Mouse (Mus musculus): ENCODE measurements around the gene Slc39a11. TPM values are rescaled to one million over a fixed set of nuclear protein-coding genes. Genes with fewer than 3 reads are reported as not detected.
A peak's percentile ranks its signal among the peaks of the same experiment; 100 is the strongest.

Slc39a11 gene
- polyA plus RNA-seq, 1 experiment from 2014 or later = 22.4 TPM

DNA sequence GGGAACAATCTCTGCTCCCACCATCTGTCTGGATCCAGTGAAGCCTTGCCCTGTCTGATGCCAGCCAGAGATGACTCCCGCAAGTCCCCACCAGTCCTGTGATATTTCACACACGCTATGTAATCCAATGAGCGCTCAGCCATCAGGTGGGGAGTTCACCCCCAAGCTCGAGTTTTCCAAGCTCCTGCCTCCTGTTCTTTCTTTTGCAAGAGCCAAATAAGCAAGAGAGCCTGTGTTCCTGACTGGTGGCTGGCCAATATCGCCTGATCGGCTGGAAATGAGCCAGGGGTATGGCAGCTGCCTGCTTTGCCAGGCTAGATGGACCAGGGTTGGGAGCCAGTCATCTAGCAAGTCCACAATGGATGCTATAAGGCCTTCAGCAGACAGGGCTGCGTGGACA lies 95.7 kb downstream of the Slc39a11 start:
- ChIA-PET CTCF (no interaction called here), POLR2A (no interaction called here)
- in situ Hi-C loops (cut with MboI; ENCODE audit: low pct_unique_long_range_greater_than_20kb) = no loop called here
- ATAC-seq = no peak
- H3K27me3 ChIP-seq = no peaks in the 10 kb centered on the region
- no peak for DNase-seq (ENCODE audit: low read depth, low spot score)
- no peak for TF ChIP-seq CTCF (IDR thresholded peaks at IDR 0.05)

DNA sequence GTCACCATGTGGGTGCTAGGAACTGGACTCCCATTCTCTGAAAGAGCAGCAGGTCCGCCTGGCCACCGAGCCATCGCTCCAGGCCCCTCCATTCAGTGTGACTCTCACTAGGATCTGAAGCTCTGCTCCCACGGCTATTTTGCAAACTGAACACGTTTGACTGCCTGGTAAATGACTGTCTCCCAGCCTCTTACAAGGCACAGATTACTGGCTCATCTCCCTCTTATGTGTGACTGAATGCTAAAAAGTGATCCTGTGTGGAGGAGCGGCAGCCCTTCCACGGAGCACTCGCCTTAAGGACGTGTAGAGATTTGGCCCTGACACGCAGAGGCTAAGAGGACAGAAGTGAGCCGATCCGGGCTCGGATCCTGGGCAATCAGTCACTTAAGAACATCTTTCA lies 96.3 kb downstream of the Slc39a11 start:
- ATAC-seq (no peak), DNase-seq (ENCODE audit: low read depth, low spot score) (no peak)
- H3K27me3 ChIP-seq = no peaks in the 10 kb centered on the region
- TF ChIP-seq CTCF (IDR thresholded peaks at IDR 0.05) = no peak
- POLR2A ChIA-PET = no interaction called here
- in situ Hi-C loops (cut with MboI; ENCODE audit: low pct_unique_long_range_greater_than_20kb) = no loop called here
- CTCF ChIA-PET = no interaction called here

DNA sequence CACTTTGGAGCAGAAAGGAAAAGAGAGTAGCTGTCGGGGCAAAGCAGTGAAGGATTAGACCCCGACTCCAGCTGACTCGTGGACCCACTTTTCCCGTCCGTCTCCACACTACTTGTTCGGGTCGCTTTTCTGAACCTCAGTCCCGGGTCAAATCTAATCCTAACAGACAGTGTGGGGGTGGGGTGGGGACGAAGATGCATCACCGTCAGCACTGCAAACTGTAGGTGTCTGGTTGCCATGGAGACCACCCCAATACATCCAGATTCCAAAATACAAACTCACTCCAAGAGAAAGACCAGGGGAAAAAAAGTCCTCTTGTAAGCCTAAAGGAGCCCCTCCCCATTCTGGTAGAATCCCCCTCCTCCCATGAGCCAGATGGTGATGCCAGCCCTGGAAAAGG lies 97.3 kb downstream of the Slc39a11 start:
- ChIA-PET POLR2A (no interaction called here), CTCF (no interaction called here)
- in situ Hi-C loops (cut with MboI; ENCODE audit: low pct_unique_long_range_greater_than_20kb) = no loop called here
- no peak for DNase-seq (ENCODE audit: low read depth, low spot score)
- H3K27me3 ChIP-seq = no peaks in the 10 kb centered on the region
- TF ChIP-seq CTCF (IDR thresholded peaks at IDR 0.05) = no peak
- ATAC-seq = no peak

DNA sequence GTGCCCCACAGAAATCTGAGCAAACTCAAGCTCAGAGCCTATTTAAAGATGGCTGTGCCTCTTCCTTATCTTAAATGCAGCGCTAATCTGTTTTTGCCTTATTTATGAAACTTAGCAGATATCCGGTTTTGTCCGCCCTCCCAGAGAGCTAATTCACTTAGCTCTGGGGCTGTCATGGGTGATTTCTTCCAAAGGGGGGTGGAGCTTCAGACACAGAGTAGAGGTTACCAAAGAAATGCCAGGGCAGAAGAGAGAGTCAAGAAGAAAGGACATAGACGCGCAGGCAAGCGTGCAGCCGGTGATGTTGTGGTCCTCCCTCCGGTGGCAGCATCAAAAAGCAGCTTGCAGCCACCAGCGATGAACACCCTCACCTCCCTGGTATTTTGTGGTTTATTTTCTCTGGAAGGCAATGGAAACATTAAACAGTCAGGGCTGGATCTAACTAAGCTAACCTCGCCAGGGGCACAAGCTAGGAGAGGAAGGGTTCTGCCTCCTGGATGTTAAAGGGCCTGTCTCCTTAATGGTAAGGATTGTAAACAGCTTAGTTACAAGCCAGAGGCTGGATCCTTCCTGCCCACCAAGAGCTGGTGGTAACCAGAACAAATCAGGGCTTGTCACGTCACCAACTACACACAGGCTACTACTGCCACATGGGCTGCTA lies 103.5 kb downstream of the Slc39a11 start:
- peak; percentile 44 for DNase-seq (ENCODE audit: low read depth, low spot score)
- in situ Hi-C loops (cut with MboI; ENCODE audit: low pct_unique_long_range_greater_than_20kb) = no loop called here

GRCm38 (mm10) chr11:113544017-113544640 lies 105.8 kb downstream of the Slc39a11 start:
- ChIA-PET POLR2A (no interaction called here), CTCF (no interaction called here)
- ATAC-seq = no peak
- H3K27me3 ChIP-seq = no peaks in the 10 kb centered on the region
- TF ChIP-seq CTCF (IDR thresholded peaks at IDR 0.05) = no peak
- in situ Hi-C loops (cut with MboI; ENCODE audit: low pct_unique_long_range_greater_than_20kb) = no loop called here
- DNase-seq (ENCODE audit: low read depth, low spot score) = no peak

More for the DNA sequence above, 103.5 kb downstream of the Slc39a11 start:
- CTCF ChIA-PET = interaction anchor here (0.9 to 1.3 kb wide), 3 partner anchors 11 to 81 kb away, joined by 3 to 4 read pairs (median 4); no protein-coding TSS in a partner anchor
- no peak for TF ChIP-seq CTCF (IDR thresholded peaks at IDR 0.05)
- H3K27me3 ChIP-seq = no peaks in the 10 kb centered on the region
- peak; percentile 91 for ATAC-seq
- POLR2A ChIA-PET = no interaction called here

DNA sequence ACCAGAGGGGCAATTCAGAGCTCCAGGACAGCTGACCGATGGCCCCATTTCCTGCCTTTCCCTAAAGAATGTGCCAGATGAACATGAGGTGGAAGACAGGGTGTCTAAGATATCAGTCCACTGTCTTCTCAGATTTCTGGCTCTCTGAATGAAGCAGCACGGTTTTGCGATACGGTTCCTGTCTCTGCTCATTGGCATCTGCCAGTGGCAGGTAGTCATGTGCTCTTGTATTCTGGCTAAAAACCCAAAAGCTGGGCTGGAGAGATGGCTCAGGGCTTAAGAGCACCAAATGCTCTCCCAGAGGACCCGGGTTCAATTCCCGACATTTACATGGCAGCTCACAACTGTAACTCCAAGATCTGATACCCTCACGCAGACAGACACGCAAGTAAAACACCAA lies 108.8 kb downstream of the Slc39a11 start:
- ATAC-seq = no peak
- DNase-seq (ENCODE audit: low read depth, low spot score) = no peak
- POLR2A ChIA-PET = no interaction called here
- in situ Hi-C loops (cut with MboI; ENCODE audit: low pct_unique_long_range_greater_than_20kb) = no loop called here
- TF ChIP-seq CTCF (IDR thresholded peaks at IDR 0.05) = no peak
- no peaks in the 10 kb centered on the region for H3K27me3 ChIP-seq
- CTCF ChIA-PET = no interaction called here

DNA sequence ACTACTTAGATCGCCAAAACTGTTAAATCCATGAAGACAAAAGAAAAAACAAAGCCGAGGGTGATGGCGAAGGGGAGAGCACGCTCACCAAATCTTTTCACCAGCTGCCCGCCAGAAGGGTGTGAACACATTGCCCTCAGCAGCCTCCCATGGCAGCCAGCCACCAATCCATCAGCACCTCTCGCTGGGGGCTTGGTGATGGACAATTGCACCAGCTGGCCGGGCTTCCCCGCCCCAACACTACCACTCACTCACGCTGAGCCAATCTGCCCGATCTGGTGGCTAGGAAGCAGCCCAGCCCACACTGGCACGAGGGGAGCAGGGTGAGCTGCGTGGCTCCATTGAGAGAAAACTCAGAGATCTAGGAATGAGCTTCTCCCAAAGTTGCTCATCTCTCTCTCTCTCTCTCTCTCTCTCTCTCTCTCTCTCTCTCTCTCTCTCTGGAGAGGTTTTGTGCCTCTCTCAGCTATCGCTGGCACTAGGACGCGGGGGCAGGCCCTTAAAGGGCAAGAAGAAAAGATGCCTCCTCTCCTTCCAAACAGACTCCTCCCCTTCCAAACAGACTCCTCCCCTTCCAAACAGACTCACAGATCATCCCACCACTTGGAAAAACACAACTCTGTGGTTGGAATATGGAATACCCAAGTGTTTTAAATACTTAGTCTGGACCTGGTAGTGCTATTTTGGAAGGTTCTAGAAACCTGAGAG lies 110.2 kb downstream of the Slc39a11 start:
- CTCF ChIA-PET = no interaction called here
- POLR2A ChIA-PET = no interaction called here
- in situ Hi-C loops (cut with MboI; ENCODE audit: low pct_unique_long_range_greater_than_20kb) = no loop called here
- DNase-seq (ENCODE audit: low read depth, low spot score) (no peak), ATAC-seq (no peak)
- H3K27me3 ChIP-seq = no peaks in the 10 kb centered on the region
- TF ChIP-seq CTCF (IDR thresholded peaks at IDR 0.05) = no peak

DNA sequence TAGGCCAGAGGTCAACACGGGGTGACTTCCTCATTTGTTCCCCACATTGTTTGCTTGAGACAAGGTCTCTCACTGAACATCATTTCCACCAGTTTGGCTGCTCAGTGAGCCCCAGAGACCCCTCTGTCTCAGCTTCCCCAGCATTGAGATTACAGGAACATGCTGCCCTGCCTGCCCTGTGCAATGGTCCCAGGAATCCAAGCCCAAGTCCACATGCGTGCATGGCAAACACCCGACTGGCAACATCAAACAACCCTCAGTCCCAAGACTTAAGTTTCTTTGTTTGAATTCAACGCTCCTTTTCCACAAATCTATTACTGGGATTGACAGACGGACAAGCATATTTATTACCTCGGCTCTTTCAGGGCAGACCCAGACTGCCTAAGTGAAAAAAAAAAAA lies 110.8 kb downstream of the Slc39a11 start:
- in situ Hi-C loops (cut with MboI; ENCODE audit: low pct_unique_long_range_greater_than_20kb) = no loop called here
- H3K27me3 ChIP-seq = no peaks in the 10 kb centered on the region
- CTCF ChIA-PET = no interaction called here
- DNase-seq (ENCODE audit: low read depth, low spot score) = no peak
- no peak for TF ChIP-seq CTCF (IDR thresholded peaks at IDR 0.05)
- POLR2A ChIA-PET = no interaction called here
- ATAC-seq = no peak

- POLR2A ChIA-PET = no interaction called here
- CTCF ChIA-PET = no interaction called here
- no peak for ATAC-seq
- in situ Hi-C loops (cut with MboI; ENCODE audit: low pct_unique_long_range_greater_than_20kb) = no loop called here
- no peaks in the 10 kb centered on the region for H3K27me3 ChIP-seq
- no peak for TF ChIP-seq CTCF (IDR thresholded peaks at IDR 0.05)
- DNase-seq (ENCODE audit: low read depth, low spot score) = no peak
These were observed 111.4 kb downstream of the Slc39a11 start for GRCm38 (mm10) chr11:113538406-113538917.

DNA sequence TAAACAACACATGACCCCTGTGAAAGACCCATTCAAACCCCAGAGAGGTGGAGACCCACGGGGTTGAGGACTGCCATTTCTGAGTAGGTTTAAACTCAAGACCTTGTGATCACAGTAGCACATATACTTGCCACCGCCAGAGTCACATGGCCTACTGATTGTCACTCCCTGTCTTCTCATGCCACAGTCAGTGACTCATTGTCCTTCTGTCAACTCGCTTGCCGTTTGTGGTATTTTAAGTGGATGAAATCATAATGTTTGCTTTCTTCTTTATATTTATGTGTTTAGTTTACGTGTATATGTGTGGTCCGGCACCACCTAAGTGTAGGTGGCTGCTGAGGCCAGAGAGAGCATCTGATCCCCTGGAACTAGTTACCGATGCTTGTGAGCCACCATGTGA lies 112.2 kb downstream of the Slc39a11 start:
- ChIA-PET CTCF (no interaction called here), POLR2A (no interaction called here)
- TF ChIP-seq CTCF (IDR thresholded peaks at IDR 0.05) = no peak
- H3K27me3 ChIP-seq = no peaks in the 10 kb centered on the region
- no peak for DNase-seq (ENCODE audit: low read depth, low spot score)
- in situ Hi-C loops (cut with MboI; ENCODE audit: low pct_unique_long_range_greater_than_20kb) = no loop called here
- no peak for ATAC-seq

GRCm38 (mm10) chr11:113537199-113537586 lies 112.7 kb downstream of the Slc39a11 start:
- CTCF ChIA-PET = no interaction called here
- DNase-seq (ENCODE audit: low read depth, low spot score) (no peak), ATAC-seq (no peak)
- TF ChIP-seq CTCF (IDR thresholded peaks at IDR 0.05) = no peak
- no peaks in the 10 kb centered on the region for H3K27me3 ChIP-seq
- POLR2A ChIA-PET = no interaction called here
- in situ Hi-C loops (cut with MboI; ENCODE audit: low pct_unique_long_range_greater_than_20kb) = no loop called here
